Mouse (Mus musculus): Measurements from ENCODE around the gene Inppl1.

- TF ChIP-seq POLR2A (IDR thresholded peaks at IDR 0.05; ENCODE audit: insufficient read depth, low read depth, low read length) = no peak
- no peak for TF ChIP-seq CTCF (IDR thresholded peaks at IDR 0.05; ENCODE audit: insufficient read depth, low read depth, low read length)
Measured at GRCm38 (mm10) chr7:101831437-101831836, 6.6 kb downstream of the Inppl1 start.

All from olfactory bulb, adult 2 months (tissue).